Mouse (Mus musculus) mature B cell (primary cell): ENCODE results near the gene Pla2g15.

Experiments used
- in situ Hi-C: fragments of 300-500 bp; cut with MboI; formaldehyde crosslinking; loops from 2 replicates; pipeline ENCODE4 v1.14.3; 2019

Gene Pla2g15

DNA sequence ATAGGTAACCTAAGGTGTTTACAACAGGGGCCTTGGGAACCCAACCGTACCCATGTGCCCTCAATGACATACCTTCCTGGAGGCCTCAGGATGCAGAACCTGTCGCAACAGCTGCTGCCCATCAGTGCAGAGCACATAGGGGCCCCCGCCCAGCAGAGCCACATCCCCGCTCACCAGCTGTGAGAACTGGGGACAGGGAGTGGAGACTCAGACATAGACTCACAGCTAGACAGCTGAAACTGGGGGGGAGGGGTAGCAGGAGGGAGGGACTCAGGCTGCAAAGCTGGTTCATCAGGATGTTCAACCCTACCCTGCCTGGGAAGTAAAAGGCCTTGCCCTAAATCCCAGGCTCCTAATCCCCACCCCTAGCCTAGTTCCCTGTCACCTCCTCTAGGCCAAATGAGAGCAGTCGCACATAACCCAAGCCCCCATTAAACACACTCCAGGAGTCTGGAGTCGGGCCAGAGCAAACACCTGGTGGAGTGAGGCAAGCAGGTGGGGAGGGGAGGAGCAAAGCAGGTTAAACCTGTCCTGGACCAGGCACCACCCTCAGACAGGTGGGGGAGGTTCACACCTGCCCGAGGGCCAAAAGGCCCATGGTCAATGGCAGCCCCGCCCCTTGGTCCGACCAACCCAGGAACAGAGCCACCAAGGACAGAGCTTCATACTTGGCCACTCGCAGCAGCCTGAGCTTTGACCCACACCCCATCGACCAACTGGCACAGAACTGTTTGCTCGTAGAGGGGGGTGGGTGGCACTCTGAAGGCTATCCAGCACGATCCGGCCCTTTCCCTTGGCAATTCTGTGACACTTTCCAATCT, 15.2 kb upstream of the Pla2g15 start:
- in situ Hi-C loops: loop anchor here (25.0 kb wide), 1 partner anchor 527 kb away; no protein-coding TSS in a partner anchor

DNA sequence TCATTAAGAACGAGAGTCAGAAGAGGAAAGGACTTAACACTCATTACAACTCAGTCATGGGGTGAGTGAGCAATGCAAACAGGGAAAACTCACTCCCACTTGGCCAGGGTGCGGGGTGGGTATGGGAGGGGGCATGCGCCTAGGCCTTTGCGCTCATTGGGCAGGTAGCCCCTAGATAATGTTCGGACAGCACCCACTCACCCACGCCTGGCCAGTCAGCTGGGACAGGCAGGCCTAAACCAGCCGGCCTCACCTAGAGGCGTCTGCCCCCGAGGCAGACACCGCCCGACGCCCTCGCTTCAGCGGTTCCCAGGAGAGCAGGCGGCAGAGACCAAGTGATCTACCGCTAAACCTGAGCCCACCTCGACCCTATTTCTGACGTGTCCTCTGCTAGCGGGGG, 14.5 kb upstream of the Pla2g15 start:
- in situ Hi-C loops: loop anchor here (25.0 kb wide), 1 partner anchor 527 kb away; no protein-coding TSS in a partner anchor

DNA sequence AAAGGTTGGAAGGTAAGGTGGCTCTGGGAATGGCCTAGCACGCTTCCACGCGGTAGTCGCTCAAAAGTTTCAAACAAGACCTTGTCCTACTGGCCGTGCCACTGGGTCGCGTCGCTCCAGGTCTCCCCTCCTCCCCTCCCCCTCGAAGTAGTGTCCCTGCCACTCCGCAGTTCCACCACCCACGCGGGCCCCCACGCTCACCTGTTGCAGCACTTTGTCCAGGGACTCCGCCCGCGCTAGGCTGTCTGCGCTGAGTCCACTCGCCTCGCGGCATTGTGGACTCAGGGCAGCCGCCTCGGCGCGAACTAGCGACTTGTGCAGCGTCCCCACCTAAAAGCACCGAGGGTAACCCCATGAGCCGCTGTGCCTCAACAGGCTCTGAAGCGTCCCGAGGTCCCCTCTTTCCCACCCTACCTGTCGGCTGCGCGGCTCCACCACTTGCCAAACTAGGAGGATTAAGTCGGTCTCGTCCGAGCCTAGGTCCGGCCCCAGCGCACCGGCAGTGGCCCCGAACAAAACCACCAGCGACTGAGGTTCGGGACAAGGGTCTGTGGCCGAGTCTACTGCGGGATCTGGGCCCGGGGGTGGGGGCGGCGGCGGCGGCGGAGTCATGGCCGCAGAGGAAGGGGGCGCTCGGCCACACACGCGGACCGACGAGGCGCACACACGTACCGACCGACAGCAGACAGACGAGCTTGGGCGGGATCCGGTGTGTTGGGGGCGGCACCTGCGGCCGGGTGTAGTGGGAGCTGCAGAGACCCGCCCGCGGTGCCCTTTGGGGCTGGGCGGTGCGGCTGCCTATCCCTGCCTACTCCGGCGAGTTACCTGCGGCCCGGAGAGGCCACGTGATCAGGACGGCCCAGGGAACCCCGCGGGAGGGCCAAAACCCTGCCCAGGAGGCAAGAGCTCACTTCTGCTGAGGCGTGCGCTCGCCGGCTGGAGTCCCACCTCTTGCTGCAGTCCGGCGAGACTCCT, 13.8 kb upstream of the Pla2g15 start, which contains the start of gene Esrp2:
Gene Esrp2 (minus strand): TSS at position 819 of the 975 bp plus-strand sequence.
- in situ Hi-C loops: loop anchor here (25.0 kb wide), 1 partner anchor 526 kb away; no protein-coding TSS in a partner anchor

DNA sequence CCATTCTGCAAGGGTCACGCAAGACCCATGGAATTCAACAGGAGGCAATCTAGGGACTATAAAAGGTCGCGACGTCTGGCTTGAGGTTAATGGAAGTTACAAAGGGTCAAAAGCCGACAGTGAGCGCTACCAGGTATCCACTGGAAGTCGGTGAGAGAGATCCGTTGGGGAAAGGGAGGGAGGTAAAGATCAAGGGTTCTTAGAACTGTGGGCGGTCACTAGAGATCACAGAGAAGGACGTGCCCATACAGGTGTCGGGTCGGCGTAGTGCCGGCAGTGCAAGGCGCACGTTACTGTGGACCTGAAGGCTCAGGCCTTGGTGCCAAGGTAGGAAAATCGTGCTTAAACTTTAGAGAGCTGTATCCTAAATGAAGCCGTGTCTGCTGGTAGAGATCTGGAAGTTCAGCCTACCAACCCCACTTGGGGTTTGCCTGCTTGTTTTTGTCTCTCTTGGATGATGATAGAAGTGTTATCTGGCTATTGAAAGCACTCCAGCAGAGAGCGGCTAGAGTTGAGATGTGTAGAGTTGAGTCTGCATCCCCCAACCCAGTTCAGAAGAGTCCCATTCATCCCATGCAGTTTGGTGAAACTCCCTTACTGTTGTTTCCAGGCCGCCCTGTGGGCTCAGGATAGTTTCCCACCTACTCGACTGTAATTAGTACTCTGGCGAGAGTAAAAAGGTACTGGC, 12.8 kb upstream of the Pla2g15 start:
- in situ Hi-C loops: loop anchor here (25.0 kb wide), 1 partner anchor 525 kb away; no protein-coding TSS in a partner anchor

DNA sequence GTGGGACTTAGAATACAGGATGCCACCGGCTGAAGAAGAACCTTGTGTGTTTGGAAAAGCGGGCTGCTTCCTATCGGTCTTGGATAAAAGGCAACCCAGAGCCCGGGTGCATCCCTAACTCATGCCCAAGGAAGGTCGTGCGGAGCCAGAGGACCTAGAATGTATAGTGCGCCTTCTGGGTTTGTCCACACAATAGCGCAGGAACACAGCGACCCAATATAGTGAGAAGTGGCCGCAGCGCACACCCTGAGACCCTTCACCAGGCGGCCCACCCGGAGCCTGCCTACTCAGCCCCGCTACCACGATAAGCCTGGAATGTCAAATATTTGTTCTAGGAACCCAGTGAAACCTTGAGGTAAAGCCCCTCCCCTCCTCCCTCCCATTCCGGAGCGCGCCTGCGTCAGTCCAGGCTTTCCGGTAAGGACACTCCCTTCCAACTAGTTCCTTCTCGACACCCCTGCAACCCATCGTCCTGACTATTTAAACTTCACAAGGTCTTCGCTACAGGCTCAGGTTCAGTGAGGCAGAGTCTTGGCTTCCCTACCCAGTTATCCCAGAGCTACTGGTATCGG, 12.2 kb upstream of the Pla2g15 start:
- in situ Hi-C loops: loop anchor here (25.0 kb wide), 1 partner anchor 524 kb away; no protein-coding TSS in a partner anchor

DNA sequence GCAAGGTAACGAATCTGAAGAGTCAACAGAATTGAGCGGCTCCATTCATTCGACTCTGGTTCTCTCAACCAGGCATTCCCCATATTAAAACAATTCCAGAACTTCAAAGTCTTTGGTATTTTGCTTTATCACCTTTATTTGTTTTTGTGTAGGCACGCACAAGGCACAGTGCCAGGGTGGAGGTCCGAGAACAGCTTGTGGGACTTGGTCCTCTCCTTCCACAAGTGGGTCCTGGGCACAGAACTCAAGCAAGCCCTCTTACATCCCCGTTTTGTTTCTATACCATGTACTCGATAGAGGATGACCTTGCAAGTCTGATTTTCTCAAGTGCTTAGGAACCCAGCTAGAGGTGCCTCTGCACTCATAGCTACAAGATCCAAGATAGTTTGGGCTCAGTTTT, 11.6 kb upstream of the Pla2g15 start:
- in situ Hi-C loops: loop anchor here (25.0 kb wide), 1 partner anchor 524 kb away; no protein-coding TSS in a partner anchor

DNA sequence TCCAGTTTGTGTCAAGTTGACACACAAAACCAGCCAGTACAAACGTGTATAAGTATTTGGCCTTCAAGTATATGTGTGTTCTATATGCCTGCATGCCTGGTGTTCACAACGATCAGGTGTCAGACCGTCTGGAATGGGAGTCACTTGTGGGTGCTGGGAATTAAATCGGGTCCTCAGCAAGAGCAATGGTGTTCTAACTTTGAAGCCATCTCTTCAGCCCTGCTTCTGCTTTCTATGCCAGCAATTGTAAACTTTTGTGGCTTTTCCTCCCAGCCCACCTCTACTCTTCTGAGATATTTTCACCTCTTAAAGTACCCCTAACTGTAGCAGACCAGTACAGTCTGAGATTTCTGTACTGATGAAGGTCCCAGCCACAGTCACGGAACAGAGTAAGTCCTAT, 10.0 kb upstream of the Pla2g15 start:
- in situ Hi-C loops: loop anchor here (25.0 kb wide), 1 partner anchor 522 kb away; no protein-coding TSS in a partner anchor

DNA sequence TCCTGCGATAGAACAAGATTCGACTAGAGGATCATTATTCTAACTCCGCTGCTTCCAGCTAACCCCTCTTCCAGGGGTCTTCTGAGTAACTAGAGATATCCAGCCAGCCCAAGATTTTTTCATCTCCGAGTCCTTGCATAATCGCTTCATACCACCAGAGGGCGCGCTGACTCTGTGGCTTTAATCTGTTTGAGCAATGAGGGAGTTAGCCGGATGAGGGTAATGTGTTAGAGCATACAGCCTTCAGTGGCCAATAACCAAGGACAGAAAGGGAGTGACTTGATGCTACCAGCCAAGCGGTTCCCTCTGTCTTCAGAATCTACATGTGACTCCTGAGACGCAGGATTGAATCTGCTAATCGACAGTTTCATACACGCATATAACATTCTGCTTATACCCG, 9.4 kb upstream of the Pla2g15 start:
- in situ Hi-C loops: loop anchor here (25.0 kb wide), 1 partner anchor 522 kb away; no protein-coding TSS in a partner anchor

DNA sequence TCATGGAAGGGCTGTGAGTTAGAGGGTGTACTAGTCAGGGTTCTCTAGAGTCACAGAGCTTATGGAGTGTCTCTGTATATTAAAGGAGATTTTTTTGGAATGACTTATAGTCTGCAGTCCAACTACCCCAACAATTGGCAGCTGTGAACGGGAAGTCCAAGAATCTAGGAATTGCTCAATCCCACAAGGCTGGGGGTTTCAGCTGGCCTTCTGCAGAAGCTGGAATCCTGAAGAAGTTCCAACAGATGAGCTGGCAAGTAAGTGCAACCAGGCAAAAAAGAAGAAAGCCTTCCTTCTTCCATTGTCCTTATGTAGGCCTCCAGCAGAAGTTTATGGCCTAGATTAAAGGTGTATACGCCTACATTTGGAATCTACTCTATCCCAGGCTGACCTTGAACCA, 4.9 kb upstream of the Pla2g15 start:
- in situ Hi-C loops: loop anchor here (25.0 kb wide), 1 partner anchor 517 kb away; no protein-coding TSS in a partner anchor

DNA sequence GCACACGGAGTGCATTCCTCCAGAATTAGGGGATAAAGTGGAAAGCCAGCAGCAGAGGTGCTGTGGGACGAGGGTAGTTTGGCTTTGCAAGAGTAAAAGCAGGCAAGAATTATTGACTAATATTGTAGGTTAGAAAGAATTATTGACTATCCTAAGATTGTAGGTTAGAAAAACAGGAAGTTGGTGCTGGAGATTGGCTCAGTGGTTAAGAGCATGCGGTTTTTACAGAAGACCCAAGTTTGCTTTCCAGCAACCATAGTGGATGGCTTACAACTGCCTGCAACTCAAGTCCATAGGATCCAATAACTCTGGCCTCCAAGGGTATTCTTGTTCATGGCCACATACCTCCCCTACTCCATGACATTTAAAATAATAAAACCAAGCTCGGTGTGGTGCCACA, 4.2 kb upstream of the Pla2g15 start:
- in situ Hi-C loops: loop anchor here (25.0 kb wide), 1 partner anchor 516 kb away; no protein-coding TSS in a partner anchor

DNA sequence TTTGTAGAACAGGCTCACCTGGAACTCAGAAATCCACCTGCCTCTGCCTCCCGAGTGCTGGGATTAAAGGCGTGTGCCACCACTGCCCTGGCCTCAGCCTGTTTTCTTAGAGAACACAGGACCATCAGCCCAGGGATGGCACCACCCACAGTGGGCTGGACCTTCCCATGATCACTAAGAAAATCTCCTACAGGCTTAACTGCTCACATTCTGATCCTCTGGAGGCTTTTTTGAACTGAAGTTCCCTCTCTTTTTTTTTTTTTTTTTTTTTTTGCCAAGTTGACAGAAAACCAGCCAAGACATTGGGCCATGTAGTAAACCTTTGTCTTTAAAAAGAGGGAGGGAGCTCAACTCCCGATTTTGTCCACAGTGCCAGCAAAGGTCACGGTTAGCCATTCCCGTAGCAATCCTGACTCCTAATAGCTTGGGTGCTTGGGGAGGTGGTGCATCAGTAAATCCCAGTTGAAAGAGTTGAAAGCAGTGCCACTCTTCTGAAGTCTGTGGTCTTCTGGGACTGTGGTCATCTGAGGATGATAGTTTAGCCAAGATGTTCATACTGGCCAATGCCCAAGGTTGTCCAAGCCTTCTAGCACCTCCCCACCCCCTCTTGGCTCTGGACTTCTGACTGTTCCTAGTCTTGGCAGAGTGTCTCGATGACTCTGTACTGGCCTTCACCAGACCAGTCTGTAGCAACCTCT, 2.2 kb upstream of the Pla2g15 start:
- in situ Hi-C loops: loop anchor here (25.0 kb wide), 1 partner anchor 514 kb away; no protein-coding TSS in a partner anchor

DNA sequence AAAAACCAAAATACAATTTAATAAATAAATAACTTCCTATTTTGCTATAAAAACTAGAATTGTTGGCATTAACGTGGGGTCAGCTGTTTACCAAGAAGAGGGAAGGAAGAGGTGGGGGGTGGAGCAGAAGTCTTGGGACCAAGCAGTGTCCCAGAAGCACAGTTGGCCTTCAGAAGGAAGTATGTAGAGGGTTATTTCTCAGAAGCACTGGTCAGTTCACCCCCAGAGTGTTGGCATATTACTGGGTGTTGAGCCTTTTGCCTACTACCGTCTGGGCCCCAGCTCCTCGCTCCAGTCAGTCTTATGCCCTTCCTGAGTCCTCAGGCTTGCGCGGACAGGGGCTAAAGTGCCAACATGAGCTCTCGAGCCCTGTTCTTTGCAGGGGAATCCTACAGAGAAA, 1.2 kb upstream of the Pla2g15 start:
- in situ Hi-C loops: loop anchor here (25.0 kb wide), 1 partner anchor 513 kb away; no protein-coding TSS in a partner anchor

DNA sequence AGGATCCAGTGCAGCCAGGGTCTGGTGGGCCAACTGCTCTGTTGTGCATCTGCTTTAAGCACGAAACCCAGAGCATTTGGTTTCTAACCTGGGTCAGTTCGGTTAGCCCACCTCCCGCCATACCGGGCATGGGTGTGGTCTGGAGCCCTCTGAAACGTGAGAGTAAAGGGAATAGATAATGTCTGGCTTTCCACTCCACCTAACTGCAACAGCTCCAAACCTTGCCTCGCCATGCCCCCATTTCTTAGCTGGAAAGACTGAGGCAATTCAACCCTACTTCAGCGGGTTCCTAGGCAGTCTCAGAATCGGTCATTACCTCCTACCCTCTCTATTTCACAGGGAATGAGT, 428 bp downstream of the Pla2g15 start:
- in situ Hi-C loops: no loop called here

DNA sequence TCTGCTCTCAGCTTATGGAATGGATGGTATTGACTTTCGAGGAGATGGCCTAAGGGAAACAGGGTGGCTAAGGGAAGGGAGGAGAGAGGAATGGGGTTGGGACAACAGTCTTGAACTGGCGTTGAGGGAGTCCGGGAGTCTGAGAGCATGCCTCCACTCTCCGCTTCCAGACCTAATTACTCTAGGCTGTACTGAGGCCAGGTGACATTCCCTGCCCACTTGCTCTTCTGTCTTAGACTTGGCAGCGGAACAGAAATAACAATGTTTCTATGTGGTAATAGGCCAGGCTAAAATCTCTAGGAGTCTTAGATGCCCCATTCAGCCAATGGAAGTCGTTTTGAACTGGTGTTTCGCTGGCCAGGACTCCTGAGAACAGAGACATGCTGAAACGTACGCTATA, 842 bp downstream of the Pla2g15 start:
- in situ Hi-C loops: no loop called here

DNA sequence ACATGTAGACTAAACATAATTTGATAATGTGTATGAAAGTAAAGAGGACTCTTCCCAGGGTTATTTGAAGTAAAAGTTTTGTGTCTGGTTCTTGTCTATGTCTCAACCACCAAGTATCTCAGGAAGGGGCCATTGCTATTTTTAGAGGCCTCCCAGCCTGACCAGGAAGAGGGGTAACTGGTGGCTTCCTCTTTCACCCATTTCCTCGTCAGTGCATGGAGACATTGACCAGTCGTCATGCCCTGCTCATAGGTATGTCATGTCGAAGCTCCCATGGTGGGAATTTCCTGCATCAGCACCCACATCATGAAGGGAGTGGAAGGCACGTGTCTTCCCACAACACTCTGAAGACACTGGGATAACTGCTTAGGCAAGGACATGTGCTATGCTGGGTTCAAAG, 2.7 kb downstream of the Pla2g15 start:
- in situ Hi-C loops: no loop called here

DNA sequence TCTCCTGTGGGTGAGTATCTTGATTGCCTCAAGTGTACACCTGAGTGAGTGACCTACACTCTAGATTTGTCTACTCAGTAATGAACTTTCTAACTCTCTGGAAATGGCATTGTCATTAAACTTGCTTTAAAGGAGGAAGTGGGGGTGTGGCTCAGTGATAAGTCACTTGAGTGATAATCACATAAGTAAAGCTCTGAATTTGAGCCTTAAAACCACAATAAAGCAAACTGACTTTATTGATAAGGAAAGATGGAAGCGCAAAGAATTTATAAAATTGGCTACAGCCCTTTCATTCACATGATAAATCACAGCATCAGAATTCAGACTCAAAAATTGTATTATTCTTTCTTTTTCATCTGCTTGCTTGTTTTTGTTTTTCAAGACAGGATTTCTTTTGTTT, 7.2 kb downstream of the Pla2g15 start:
- in situ Hi-C loops: no loop called here

DNA sequence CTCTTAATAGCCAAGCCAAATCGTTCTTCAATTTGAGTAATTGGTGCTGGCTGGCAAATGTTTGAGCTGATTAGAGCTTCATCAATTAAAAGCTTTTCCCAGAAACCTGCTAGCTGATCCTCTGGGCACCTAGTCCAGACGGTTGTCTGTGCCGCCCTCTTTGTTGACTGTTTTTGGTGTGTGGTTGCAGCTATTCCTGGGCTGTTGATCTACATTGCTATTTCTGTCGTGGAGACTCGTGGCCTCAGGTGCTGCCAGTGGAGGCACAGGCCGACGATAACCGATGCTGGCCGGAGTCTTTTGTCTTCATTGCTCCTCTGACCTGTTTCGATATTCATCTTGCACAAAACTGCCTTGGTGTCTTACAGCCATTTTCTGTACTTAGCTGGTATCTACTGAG, 8.2 kb downstream of the Pla2g15 start:
- in situ Hi-C loops: no loop called here

DNA sequence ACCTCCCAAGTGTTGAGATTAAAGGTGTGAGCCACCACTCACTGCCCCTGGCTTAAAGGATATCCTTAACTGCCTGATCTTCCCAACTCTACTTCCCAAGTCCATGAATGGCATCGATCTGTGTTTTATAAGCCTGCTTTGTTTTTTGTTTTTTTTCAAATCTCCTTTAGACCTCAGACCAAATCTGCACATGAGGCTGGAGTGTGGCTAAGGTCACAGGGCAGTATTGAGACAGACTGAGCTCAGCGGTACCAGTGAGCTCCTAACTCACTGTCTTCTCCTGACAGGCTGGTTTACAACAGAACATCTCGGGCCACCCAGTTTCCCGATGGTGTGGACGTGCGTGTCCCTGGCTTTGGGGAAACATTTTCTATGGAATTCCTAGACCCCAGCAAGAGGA, 9.7 kb downstream of the Pla2g15 start:
- in situ Hi-C loops: no loop called here

DNA sequence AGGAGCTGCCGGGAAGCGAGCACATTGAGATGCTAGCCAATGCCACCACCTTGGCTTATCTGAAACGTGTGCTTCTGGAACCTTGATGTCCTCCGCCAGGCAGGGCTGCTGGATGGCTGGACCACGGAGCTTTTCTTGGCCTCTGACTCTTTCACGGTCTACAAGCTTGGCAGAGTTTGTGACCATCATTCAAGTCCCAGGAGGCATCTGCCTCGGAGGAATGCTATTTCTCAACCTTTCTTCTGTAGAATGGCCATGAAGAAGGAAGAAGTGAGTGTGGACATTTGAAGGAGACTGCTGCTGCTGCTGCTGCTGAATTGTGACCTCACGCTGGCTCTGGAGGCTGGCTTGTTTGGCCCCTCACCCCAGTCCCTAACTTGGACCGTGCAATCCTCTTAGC, 13.1 kb downstream of the Pla2g15 start:
- in situ Hi-C loops: no loop called here

DNA sequence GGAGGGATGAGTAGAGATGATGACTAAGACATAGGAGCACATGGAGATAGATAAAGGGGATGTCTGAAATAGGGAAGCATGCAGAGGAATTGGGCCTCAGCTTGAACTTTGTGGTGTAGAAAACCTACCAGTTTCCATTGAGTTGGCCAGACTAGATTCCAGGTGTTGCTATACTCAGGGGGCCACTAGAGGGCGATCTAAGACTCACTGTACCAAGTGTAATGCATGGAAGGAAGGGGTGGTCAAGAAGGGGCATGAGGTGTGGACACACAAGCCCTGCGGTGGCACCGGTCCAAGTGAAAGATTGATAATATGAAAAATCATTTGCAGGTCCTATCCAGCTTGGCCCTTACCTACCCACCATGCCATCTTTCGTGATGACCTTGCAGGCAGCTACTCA, 15.3 kb downstream of the Pla2g15 start:
- in situ Hi-C loops: no loop called here
